Mouse (Mus musculus): ENCODE measurements around the gene Gm10803. TPM values are rescaled to one million over a fixed set of nuclear protein-coding genes. Genes with fewer than 3 reads are reported as not detected.
"Not testable (repeated sequence)": the region's sequence is repeated elsewhere in the genome, so short reads cannot be mapped to it uniquely, and the experiment has no call there.

The Gm10803 gene
- not detected for total RNA-seq (2021)
- long read RNA-seq, experiment 1 = 0 reads
- long read RNA-seq, experiment 2 = 0 reads

DNA sequence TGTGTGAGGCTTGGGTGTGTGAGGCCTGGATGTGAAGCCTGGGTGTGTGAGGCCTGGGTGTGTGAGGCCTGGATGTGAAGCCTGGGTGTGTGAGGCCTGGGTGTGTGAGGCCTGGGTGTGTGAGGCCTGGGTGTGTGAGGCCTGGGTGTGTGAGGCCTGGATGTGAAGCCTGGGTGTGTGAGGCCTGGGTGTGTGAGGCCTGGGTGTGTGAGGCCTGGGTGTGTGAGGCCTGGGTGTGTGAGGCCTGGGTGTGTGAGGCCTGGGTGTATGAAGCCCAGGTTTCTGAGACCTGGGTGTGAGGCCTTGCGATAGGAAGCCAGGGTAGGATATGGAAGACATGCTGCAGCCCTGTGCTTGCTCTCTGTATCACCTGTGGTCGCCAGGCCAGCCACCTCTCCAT, at the start of gene Gm10803:
TSS of gene Gm10803 (plus strand) at position 301 of the 400 bp plus-strand sequence.
- DNase-seq (ENCODE audit: low spot score in 2 of 2) = not testable (repeated sequence)

DNA sequence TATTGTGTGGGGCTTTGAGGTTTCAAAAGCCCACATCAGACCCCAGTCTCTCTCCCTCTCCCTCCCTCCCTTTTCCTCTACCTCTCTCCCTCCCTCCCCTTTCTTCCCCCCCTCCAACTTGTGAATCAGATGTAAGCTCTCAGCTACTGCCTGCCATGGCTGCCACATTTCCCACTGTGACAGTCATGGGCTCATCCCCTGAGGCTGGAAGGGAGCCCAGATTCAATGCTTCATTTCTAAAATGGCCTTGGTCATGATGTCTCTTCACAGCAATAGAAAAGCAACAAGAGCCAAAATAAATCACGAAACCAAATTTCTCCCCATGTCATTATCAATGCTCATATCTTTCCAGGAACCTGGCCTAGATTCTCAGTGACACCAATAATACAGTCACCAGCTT, 49.5 kb upstream of the Gm10803 start:
- DNase-seq (ENCODE audit: low spot score in 2 of 2) = no peak

DNA sequence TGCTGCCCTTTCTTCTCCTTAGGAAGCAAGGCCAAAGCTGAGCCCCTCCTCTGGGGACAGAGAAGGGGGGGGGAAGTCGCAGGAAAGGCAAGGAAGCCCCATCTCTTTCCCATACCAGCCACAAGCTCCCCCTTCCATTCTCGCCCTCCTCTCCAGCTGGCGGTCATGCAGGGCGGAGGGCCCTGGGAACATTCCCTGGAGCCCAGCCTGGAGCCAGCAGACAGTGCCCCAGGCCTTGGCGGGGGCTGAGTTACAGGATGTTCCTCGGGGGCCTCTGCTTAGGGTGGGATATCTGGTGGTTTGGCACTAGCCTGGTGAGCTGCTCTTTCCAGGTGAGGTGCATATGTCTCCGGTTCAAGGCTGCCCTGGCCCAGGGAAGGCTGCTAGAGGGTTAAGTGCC, 48.2 kb upstream of the Gm10803 start:
- DNase-seq (ENCODE audit: low spot score in 2 of 2) = no peak

DNA sequence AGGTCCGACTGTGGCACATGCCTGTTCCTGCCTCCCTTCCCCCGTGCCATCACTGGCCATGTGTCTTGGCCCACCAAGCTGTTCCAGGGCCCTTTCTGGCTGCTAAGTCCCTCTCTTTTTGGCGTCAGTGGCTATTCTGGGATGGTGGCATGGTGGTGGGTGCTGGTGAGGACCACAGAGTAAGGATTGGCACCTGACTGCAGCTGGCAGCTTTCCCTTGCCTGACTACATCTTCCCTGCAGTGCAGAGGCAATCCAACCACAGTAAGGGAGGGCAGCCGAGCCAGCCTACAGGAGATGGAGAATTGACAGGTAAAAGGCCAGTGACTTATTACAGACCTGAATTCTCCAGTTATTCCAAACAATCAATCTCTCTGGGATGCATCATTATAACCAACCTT, 45.1 kb upstream of the Gm10803 start:
- DNase-seq (ENCODE audit: low spot score in 2 of 2) = no peak

DNA sequence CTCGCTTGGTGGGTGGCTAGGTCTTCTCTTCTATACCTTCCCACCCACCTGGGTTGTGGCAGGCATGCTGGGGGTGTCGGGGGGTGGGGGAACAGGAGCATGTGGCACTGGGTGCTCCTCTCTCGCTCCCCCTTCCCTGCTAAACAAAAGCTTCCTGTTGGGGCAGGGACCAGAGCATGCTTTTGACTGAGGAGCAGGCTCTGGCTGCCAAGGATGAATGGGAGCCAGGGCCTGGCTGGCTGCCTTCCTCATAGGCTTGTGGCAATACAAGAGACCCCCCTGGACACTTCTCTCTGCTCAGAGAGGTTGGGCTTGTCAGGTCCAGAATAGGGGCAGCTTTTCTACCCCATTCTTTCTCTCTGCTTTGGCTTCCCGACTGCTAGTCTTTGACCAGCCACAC, 39.3 kb upstream of the Gm10803 start:
- peak; percentile 36 to 73 for DNase-seq (ENCODE audit: low spot score in 2 of 2)

DNA sequence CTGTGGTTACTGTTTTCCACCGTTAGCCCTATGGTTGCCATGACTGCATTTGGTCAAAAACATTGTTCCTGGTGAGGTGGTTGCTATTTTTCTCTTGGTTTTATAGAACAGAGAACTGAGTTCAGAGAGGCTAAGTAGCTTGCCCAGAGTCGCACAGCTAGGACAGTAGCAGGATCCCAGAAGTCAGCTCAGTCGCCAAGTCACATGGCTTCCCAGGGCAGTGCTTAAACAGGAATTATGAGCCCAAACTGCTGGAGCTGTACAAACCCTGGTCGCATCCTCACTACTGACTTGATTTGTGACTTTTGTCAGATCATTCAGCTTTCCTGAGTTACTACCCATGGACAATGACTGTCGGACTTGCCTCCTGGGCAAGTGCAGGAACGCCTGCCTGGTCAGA, 38.8 kb upstream of the Gm10803 start:
- no peak for DNase-seq (ENCODE audit: low spot score in 2 of 2)

DNA sequence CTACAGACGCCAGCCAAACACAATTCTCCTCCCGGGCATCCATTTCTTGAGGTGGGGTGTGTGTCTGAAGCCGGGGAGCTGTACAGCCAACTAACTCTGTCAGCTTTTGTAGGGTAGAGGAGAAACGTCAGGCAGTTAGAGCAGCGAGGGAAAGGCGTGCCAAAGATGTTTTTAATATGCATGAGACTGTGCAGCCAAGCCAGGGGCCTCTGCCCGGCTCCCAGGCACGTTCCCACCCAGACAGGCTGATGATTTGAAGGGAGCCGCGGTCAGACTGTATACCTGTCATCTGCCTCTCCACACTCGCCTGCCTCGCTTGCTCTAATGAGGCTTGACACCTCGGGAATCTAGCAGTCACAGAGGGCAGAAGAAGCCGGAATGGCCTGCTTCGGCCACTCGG, 38.4 kb upstream of the Gm10803 start:
- DNase-seq (ENCODE audit: low spot score in 2 of 2) = no peak

DNA sequence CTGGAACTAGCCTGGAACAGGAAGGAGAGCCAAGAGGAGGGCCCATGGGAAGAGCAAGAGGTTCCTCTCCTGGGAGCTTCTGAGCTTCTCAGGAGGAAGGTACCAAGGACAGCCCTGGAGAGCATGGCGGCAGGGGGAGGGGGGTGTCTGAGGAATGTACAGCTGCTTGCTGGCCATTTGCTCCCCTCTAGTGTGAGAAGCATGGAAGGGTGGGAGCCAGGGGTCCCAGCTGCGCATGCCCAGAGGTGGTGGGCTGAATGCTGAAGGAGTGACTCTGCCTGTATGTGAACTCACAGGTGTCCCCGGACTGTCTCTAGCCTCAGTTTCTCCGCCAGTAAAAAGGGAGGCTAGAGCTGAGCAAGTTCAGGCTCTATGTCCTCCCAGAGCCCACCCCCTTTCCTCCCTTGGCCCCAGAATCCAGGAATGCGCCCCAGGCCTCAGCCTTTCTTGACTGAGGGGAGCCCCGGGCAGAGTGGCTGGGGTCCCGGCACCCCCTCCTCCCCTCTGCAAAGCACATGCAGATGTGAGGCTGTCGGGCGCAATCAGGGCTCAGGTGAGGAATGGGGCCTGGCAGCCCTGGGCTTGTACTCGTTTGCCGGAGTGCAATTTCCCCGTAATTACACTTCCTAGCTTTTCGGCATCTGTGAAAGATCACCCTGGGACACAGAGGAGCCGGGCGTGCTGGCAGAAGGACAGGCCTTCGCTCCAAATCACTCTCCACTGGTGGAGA, 35.2 kb upstream of the Gm10803 start:
- no peak for DNase-seq (ENCODE audit: low spot score in 2 of 2)

DNA sequence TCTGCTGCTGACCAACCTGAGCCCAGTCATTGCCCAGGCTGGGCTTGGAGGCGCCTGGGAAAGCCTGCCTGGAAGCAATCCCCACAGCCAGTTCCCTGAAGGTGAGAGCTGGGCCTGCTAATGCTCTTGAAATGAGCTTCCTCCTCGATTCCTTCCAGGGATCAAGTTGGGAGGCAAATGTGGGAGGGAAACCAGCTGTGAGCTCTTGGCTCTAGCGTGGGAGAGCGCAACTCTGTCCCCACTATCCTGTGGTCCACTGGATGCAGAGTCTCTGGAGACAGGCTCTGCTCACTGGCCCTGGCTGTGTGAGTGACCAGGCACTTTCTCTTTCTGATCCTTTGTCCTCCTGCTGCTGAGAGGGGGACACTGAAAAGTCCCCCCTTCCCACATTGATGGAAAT, 30.8 kb upstream of the Gm10803 start:
- DNase-seq (ENCODE audit: low spot score in 2 of 2) = no peak

DNA sequence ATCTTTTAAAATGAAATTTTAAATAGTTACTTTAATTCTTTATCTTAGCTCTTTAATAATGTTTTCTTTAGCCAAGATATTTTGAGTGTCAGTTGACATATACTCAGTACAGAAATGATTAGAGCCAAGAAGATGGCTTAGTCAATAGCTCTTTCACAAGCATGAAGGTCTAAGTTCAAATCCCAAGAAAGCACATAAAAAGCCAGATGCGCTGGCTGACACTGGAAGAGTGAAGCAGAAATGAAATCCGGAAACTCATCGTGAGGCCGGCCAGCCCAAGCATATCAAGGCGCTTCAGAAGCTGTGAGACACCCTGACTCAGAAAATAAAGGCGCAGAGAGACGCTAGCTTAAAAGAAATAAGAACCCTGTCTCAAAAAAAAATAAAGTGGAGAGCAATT, 26.5 kb upstream of the Gm10803 start:
- no peak for DNase-seq (ENCODE audit: low spot score in 2 of 2)

DNA sequence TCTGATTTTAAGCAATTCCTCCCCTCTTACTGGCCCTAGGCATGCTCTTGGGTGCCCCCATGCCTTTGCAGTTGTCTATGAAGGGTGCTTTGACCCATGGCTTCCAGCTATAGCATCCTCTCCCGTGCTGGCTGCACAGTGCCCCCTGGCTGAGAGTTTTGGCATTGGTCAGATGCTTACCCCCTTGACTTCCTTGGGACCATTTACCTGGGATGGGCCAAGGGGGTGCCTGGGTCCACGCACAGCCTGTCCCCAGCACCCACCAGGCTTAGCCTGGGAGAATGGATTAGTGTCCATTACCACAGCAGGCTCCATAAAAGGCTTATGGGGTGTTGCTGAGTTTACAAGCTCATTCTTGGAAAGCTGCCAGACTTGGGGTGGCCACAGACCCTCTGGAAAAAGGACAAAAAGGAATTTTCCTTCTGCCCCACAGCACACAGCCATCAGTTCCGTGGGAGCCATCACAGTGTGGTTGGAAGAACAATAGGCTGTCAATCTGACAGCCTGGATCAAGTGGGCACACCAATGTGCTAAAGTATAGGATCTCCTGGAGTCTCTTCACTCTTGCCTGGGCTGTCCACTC, 22.9 kb upstream of the Gm10803 start:
- peak in 1 of 2 experiments; percentile 9 for DNase-seq (ENCODE audit: low spot score in 2 of 2)

DNA sequence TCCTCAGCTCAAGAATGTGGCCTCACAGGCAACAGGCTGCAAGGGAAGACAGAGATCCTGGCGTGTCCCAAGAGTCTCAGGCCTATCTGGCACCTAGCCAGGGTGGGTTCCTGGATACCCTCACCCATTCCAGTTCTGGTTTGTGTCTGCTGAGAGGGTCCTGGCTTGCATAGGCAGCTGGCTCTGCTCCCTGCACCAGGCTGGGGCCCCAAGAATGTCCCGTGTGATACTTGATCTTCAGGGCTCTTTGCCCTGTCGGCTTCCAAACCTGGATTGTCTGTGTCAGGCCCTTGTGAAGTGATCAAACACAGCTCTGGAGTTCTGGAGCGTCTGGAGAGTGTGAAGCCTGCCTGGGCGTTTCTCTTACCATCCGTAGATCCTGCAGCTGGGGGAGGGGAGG, 22.2 kb upstream of the Gm10803 start:
- no peak for DNase-seq (ENCODE audit: low spot score in 2 of 2)

DNA sequence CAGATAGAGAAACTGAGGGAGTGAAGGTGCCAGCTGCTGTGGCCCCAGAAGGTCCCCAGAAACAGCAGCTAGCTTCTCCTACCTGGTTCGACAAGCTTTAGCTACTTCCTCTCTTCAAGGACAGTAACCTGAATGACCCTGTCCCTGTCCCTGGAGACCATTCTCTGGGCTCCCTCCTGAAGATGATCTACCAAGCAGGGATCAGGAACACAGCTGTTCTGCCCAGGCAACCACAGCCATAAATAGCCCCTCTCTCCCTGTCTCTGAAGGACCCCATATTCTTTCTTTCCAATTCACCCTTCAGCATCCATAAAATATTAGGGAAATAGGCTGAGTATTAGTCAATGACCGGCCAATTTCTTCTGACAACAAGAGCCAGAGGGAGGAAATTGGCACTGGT, 18.6 kb upstream of the Gm10803 start:
- DNase-seq (ENCODE audit: low spot score in 2 of 2) = no peak

DNA sequence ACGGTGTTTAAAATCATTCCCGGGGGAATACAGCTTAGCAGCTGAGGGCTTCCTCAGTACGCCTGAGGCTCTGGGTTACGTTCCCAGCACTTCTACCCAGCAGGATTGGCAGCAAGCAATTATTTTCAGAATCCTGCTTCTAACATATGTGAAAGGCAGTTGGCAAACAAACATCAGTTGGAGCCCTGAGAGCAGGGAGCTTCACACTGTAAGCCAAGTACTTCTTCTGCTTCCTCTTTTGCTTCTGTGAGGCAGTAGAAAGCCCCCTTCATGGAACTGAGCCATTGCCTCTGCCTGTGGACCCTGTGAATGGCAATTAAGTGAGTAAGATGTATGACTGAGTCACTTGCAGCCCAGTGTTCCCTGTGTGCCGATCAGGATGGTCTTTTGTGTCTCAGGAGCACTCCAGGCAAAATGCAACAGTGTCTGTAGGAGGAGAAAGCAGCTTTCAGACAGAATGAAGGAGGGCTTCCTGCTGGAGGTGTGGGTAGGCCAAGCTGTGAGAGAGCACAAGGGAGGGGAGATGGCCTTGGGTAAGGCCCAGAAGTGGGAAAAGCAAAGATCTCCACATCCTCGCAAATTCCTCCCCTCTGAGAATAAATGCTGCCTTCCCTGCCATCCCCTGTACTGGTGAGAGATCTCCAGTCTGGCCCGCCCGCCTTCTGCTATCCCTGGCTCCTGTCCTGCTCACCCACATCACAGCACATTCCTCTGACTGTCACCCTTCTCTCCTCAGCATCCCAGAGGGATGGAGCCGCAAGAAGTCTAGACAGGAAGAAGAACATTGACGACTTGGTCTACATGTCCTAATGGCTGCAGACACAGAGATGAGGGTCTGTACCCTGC, 7.5 kb upstream of the Gm10803 start:
- DNase-seq (ENCODE audit: low spot score in 2 of 2) = peak; percentile 7 to 10

DNA sequence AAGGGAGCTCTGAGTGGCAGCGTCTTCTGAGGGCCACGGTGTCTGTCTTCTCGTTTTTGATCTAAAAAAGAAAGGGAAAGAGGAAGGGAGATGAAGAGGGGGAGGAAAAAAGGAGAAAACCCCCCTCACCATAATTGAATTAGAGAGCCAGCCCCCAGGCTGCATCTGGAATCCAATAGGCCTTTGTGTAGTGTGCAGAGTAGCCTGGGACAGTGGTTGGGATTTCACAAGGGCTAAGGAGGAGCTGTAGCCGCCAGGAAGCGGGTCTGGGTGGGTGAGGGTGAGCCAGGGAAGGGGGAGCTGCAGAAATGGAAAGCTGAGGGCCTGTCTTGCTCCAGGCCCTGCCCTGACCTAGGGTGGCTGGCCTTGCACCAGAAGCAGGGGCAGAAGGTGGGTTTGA, 6.5 kb upstream of the Gm10803 start:
- DNase-seq (ENCODE audit: low spot score in 2 of 2) = no peak

DNA sequence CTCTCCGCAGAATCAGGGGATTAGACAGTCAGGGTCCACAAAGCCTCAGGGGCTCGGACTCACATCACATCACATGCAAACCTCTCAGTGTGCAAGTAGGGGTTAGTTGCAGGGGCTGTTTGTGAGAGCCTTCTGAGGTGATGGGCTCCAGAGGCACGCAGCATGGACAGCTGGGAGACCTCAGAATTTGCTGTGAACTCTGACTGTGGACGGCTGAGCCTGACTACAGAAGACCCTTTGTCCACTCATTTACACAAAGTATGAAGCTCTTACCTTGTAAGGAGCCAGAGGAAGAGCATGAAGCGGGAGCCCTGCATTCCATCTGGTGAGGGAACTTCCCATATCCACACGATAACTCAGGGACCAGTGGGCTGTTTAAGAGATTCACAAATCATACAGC, 5.3 kb downstream of the Gm10803 start:
- no peak for DNase-seq (ENCODE audit: low spot score in 2 of 2)

DNA sequence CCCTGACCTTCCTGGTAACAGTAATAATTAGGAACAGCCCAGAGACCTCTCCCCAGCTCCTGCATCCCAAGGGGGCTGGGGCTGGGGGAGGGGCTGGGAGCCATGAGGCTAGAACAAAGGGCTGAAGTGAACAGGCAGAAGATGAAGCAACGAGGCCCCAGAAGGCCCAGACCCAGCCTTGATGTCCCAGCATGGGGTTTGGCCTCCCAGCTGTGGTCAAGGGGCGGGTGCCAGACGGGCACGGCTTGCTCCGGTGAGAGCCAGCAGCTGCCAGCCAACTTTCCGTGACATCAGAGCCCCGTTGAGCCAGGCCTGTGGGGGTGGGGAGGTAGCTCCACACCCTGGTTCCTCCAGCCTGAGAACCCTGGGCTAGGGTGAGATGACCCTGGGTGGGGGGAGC, 7.3 kb downstream of the Gm10803 start:
- peak; percentile 7 to 22 for DNase-seq (ENCODE audit: low spot score in 2 of 2)

DNA sequence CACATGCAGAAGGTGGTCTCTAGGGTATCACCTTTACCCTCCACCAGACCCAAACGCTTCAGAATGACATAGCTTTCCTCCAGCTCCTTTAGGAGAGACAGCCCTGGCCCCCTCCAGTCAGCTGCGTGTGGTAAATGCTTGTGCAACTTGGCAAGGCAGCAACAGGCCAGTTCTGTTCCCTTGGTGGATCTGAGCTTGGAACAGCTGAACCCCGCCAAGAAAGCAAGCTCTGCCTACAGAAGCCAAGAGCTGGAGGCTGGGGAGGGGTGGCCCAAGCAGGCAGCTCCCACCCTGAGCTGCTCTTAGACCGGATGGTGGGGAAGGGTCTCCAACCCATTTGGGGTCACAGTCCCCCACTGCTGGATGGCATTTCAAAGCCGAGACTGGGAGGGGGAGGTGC, 12.2 kb downstream of the Gm10803 start:
- peak; percentile 18 to 41 for DNase-seq (ENCODE audit: low spot score in 2 of 2)

DNA sequence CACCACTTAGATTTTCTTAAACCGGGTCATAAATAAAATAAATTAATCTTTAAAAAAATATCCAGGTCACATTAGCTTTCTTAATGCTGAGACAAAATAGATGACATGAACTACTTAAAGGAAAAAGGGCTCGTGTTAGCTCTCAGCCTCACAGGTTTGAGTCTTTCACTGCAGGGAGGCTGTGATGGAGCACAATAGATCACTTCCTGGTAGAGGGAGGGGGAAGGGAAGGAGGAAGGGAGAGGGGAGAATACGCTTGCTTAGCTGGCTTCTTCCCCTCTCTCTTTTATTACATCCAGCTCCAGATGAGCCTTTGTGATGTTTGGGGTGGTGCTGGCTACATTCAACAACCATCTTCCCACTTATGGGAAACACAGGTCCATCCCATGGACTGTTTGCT, 20.9 kb downstream of the Gm10803 start:
- no peak for DNase-seq (ENCODE audit: low spot score in 2 of 2)

DNA sequence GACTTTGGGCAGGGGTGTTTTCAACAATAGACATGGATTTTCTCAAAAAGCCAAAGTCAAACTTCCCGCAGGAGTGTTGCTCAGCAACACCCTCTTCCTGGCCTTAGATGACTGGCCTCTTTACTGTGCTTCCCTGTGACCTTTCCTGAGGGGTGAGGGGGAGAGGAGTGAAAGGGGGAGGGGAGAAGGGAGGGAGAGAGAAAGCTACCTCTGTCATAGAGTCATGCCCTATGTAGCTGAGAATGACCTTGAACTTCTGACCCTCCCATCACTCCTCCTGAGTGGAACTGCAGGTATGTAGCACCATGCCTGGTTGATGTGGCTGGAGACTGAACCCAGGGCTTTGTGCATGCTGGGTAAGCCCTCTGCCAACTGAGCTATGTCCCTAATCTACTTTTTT, 25.5 kb downstream of the Gm10803 start:
- DNase-seq (ENCODE audit: low spot score in 2 of 2) = no peak

DNA sequence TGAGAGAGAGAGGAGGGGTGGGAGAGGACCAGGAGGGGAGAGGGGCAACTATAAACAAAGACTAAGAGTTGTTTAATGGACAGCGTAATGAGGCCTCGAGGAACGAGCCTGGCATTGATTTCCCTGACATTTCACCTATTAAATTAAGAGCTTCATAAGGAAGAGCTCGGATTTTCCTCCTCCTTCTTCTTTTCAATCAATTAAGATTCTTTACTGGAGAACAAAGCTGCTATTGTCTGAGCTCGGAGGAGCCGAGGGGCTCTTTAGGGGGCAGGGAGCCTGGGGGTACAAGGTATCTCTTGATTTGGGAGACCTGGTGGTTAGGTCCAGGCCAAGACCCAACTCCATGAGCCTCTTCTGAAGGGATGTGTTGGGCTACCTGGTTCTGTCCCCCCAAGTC, 27.1 kb downstream of the Gm10803 start:
- DNase-seq (ENCODE audit: low spot score in 2 of 2) = no peak

DNA sequence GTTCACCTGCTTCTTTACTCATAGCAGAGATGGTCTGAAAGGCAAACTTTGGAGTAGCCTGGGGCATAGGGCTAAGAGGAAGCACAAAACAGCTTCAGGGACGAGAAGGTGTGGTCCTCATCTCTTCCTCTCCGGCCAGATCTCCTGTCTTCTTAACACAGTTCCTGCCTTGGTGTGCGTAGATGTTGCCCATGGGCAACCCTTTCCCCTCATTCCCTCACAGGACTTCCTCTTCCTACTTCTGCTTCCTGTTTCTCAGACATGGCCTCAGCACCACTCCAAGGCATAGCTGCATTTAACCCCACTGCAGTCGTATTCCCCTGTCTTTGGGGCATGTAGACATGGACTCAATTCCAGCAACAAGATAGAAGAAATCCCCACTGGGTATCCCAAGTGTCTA, 29.5 kb downstream of the Gm10803 start:
- no peak for DNase-seq (ENCODE audit: low spot score in 2 of 2)
